Mouse (Mus musculus) heart, embryonic 10.5 days (tissue): ENCODE results near the gene Taf5l. TPM values are rescaled to one million over a fixed set of nuclear protein-coding genes. Genes with fewer than 3 reads are reported as not detected.
A peak's percentile ranks its signal among the peaks of the same experiment; 100 is the strongest.
"Not testable (repeated sequence)": the region's sequence is repeated elsewhere in the genome, so short reads cannot be mapped to it uniquely, and the experiment has no call there.

Source experiments
- DNase-seq: peaks from one replicate; pipeline ENCODE4 v3.0.0-alpha.2; 2017; ENCODE audit warnings: low spot score
- H3K27ac ChIP-seq: fragments of 300-500 bp; sonication (generic); 2 replicates; pipeline ENCODE4 v1.5.1; 2016; ENCODE audit warnings: mild to moderate bottlenecking
- H3K27me3 ChIP-seq: fragments of 300-500 bp; sonication (generic); 2 replicates; pipeline ENCODE4 v1.6.1; 2016; ENCODE audit warnings: mild to moderate bottlenecking; ENCODE audit not compliant: poor library complexity, insufficient read depth, severe bottlenecking
- H3K36me3 ChIP-seq: fragments of 300-500 bp; sonication (generic); 2 replicates; pipeline ENCODE4 v1.6.1; 2016; ENCODE audit warnings: mild to moderate bottlenecking, moderate library complexity
- H3K4me1 ChIP-seq: fragments of 300-500 bp; sonication (generic); 2 replicates; pipeline ENCODE4 v1.6.1; 2016; ENCODE audit warnings: mild to moderate bottlenecking
- H3K4me3 ChIP-seq: fragments of 300-500 bp; sonication (generic); 2 replicates; pipeline ENCODE4 v1.5.1; 2016; ENCODE audit warnings: mild to moderate bottlenecking, moderate library complexity
- H3K9me3 ChIP-seq: fragments of 300-500 bp; sonication (generic); 2 replicates; pipeline ENCODE4 v1.6.1; 2016; ENCODE audit warnings: mild to moderate bottlenecking, moderate library complexity
- WGBS: fragments of 180-500 bp; shearing (Covaris S2); methylation state at CpG from one replicate; pipeline ENCODE4 v1.1.7; 2016; 5-methylcytosine and 5-hydroxymethylcytosine counted together
- polyA plus RNA-seq: library from polyadenylated mRNA; unstranded; fragments of >200 nt; fragmentation: Nextera tagmentation; extraction: Ambion mirVana; gene quantifications from 2 replicates; pipeline ENCODE4 v1.2.1, GENCODE M21; 2016

Taf5l gene
- polyA plus RNA-seq, 1 experiment from 2014 or later = 40.4 TPM

DNA sequence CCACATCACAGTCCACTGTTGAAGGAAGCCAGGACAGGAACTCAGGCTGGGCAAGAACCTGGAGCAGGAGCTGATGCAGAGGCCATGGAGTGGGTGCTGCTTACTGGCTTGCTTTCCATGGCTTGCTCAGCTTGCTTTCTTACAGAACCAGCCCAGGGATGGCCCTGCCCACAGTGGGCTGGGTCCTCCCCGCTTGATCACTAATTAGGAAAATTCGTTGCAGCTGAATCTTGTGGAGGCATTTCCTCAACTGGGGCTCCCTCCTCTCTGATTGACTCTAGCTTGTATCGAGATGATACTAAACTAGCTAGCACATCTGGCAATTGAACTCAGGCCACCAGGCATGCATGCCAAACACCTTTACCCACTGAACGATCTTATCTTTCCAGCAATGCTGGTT is 18.2 kb upstream of the Taf5l start:
- no peaks in the 10 kb centered on the region for H3K4me1 ChIP-seq
- peaks cover 90% of the 10 kb centered on the region for H3K36me3 ChIP-seq
- H3K4me3 ChIP-seq = no peak overlapping the region
- WGBS = 84% methylated on average over 4 of the region's 4 CpGs
- DNase-seq = peak; percentile 54
- no peaks in the 10 kb centered on the region for H3K27me3 ChIP-seq
- no peak overlapping the region for H3K27ac ChIP-seq
- no peaks in the 10 kb centered on the region for H3K9me3 ChIP-seq

DNA sequence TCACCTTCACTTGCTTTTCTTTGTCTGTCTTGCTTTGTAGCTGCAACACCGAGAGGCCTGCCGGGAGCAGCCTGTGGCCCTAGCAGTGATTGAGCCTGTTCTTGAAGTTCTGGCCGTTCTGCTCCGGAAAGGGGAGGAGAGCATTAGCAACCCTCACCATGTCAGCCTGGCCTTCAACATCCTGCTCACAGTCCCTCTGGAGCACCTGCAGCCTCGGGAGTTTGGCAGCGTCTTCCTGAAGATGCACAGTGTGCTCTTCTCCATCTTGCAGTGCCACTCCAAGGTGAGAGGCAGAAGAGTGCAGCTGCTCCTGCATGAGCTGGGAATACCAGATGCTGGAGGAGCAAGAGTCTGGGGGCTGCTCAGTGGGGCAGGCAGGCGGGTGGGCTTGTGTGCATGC is 16.9 kb upstream of the Taf5l start:
- peak; percentile 56 for DNase-seq
- H3K36me3 ChIP-seq = peaks cover 88% of the 10 kb centered on the region
- H3K4me3 ChIP-seq = no peak overlapping the region
- H3K27me3 ChIP-seq = no peaks in the 10 kb centered on the region
- no peaks in the 10 kb centered on the region for H3K4me1 ChIP-seq
- H3K9me3 ChIP-seq = no peaks in the 10 kb centered on the region
- no peak overlapping the region for H3K27ac ChIP-seq
- WGBS = 93% methylated on average over 7 of the region's 7 CpGs

DNA sequence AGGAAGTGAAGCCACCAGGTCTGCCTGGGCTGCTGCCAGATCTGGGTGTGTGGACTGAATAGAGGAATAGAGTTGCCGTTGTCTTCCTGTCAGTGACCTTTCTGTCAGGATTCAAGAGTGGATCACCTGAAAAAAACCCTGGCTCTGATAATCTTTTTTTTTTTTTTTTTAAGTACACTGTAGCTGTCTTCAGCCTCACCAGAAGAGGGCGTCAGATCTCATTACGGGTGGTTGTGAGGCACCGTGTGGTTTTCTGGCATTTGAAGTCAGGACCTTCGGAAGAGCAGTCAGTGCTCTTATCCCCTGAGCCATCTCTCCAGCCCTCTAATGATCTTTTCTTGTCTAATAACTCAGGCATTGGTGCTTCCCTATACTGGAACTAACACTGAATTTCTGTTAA is 12.2 kb upstream of the Taf5l start:
- no peaks in the 10 kb centered on the region for H3K4me1 ChIP-seq
- H3K4me3 ChIP-seq = no peak overlapping the region
- DNase-seq = no peak
- no peak overlapping the region for H3K27ac ChIP-seq
- no peaks in the 10 kb centered on the region for H3K9me3 ChIP-seq
- H3K27me3 ChIP-seq = no peaks in the 10 kb centered on the region
- peaks cover 90% of the 10 kb centered on the region for H3K36me3 ChIP-seq
- WGBS = 59% methylated on average over 5 of the region's 5 CpGs

DNA sequence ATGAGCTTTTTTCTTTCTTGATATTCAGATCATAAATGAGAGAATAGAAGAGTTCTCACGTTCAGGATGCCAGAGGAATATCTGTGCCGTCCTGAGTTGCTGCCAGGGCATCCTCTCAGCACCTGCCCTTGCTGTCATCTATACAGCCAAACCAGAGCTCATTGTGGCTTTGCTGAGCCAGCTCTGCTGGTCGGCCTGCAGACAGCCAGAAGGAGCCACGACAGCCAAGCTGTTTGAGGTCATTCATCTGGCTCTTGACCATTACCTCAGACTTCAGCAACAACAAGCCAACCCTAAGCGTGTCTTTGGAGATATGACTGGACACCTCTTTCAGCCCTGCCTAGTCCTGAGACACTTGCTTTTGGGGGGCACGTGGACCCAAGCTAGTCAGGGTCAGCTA is 6.6 kb upstream of the Taf5l start:
- Histone ChIP-seq H3K4me1 (0 out of 2 replicates have a peak, but pooled peaks cover 3% of the 10 kb centered on the region), H3K4me3 (no peak overlapping the region), H3K27me3 (no peaks in the 10 kb centered on the region), H3K36me3 (peaks cover 90% of the 10 kb centered on the region), H3K27ac (no peak overlapping the region), H3K9me3 (no peaks in the 10 kb centered on the region)
- 84% methylated on average over 6 of the region's 6 CpGs for WGBS
- DNase-seq = no peak

DNA sequence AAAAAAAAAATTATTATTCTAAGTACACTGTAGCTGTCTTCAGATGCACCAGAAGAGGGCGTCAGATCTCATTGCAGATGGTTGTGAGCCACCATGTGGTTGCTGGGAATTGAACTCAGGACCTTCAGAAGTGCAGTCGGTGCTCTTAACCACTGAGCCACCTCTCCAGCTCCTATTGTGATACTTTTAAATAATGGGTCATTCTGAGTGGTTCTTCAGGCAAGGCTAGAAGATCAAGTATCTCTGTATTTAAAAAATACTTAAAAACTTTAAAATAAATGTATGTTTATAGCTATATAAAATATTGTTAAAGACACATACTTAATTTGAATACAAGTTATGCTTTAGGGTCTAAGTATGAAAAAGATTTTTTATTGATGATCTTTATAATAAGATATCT is 5.1 kb upstream of the Taf5l start:
- Histone ChIP-seq H3K4me1 (peaks cover 12% of the 10 kb centered on the region), H3K36me3 (peaks cover 81% of the 10 kb centered on the region)
- 69% methylated on average over 2 of the region's 2 CpGs for WGBS
- not testable (repeated sequence) for H3K9me3 ChIP-seq, H3K27me3 ChIP-seq, DNase-seq, H3K27ac ChIP-seq, H3K4me3 ChIP-seq

DNA sequence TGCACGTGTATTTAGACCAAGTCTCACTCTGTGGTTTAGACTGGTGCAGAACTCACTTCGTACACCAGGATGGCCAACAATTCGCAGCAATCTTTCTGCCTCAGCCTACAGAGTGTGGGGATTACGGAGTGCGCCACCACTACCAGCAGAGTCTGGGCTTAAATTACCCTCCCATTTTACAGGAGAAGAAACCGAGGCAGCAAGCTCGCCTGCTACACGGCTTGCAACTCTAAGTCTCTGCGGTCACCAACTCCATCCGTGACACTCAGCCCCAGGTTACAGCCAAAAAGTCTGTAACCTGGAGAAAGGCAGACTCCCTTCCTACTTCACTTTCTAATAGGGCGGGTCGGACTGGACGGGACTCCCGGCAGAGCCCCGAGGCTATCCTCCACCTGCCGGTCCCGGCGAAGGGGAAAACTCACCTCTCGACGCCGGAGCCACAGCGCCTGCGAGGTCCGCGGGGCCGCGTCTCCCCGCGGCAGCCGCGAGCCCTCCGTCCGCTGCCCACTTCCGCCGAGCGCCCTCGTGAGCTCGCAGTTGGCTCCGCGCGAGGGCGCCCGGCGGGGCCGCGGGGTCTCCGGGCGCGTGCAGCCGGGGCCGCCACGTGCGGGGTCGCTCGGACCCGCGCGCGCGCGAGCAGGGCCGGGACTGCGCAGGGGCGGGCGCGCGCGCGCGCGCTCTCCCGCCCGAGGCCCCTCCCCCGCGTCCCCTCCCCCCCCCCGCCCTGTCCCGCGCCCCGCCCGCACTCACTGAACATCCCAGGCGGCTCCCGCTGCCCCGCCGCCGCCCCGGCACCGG is 559 bp downstream of the Taf5l start:
- H3K27ac ChIP-seq = peak overlapping the region; percentile 99
- 1% methylated on average over 63 of the region's 87 CpGs for WGBS
- peak overlapping the region; percentile 88 for H3K4me3 ChIP-seq

DNA sequence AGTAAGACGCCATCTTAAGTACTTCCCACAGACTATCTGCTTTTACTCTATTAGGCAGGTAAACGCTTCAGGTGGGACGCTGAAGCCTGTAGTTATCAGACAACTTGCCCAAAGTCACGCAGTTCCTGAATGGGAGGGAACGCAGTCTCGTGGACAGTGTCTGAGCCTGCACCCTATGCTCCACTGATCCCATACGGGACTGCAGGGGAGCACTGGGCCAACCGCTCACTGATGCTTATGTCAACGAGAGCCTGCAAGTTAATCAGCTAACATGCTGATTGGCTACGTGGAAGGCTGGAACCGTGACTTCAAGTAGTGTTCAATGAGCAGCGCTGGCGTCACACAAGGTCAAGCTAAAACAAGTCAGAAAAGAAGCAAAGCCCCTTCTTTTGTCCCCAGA is 1.4 kb downstream of the Taf5l start:
- DNase-seq = peak; percentile 84
- Histone ChIP-seq H3K4me1 (peaks cover 49% of the 10 kb centered on the region), H3K27me3 (no peaks in the 10 kb centered on the region), H3K27ac (peak overlapping the region; percentile 99; the same call in 1 of the 2 replicates), H3K9me3 (no peaks in the 10 kb centered on the region), H3K36me3 (peaks cover 21% of the 10 kb centered on the region), H3K4me3 (peak overlapping the region; percentile 88)
- WGBS = 22% methylated on average over 13 of the region's 13 CpGs

More for the DNA sequence above, 559 bp downstream of the Taf5l start:
- peak; percentile 78 for DNase-seq
- Histone ChIP-seq H3K4me1 (peaks cover 49% of the 10 kb centered on the region), H3K36me3 (peaks cover 30% of the 10 kb centered on the region), H3K9me3 (no peaks in the 10 kb centered on the region), H3K27me3 (no peaks in the 10 kb centered on the region)

DNA sequence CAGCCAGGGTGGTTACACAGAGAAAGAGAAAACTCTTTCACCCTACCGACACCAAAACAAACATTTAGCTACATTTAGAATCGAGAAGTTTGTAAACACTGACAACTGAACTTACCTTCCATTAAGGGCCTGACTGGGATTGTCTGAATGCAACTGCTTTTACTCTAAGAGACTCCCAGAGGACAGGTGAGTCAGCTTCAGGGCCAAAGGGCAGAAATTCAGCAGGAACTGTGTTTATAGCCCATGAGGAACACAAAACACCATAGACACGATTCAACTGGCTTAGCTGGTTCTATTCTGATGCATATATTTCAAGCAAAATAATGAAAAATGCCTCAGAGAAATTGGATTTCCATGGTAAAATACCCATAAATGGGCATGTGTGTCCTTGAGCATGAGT is 6.4 kb downstream of the Taf5l start:
- no peak for DNase-seq
- Histone ChIP-seq H3K4me3 (no peak overlapping the region), H3K27me3 (no peaks in the 10 kb centered on the region), H3K27ac (no peak overlapping the region), H3K4me1 (peaks cover 38% of the 10 kb centered on the region), H3K9me3 (no peaks in the 10 kb centered on the region), H3K36me3 (peaks cover 6% of the 10 kb centered on the region)
- 82% methylated on average over 3 of the region's 3 CpGs for WGBS

DNA sequence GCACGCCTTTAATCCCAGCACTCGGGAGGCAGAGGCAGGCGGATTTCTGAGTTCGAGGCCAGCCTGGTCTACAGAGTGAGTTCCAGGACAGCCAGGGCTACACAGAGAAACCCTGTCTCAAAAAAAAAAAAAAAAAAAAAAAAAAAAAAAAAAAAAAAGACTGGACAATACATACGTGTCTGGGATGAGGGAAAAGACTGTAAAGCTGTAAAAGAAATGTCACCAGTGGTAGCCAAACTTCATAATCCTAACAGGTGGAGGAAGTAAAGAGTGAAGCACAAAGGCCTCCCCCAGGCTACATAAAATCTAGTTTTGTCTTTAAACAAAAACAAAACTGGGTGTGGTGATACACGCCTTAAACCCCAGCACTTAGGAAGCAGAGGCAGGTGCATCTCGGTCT is 6.9 kb downstream of the Taf5l start:
- H3K27me3 ChIP-seq, H3K27ac ChIP-seq, DNase-seq, H3K9me3 ChIP-seq, H3K4me3 ChIP-seq: not testable (repeated sequence)
- H3K4me1 ChIP-seq = peaks cover 34% of the 10 kb centered on the region
- WGBS = 91% methylated on average over 7 of the region's 7 CpGs
- peaks cover 11% of the 10 kb centered on the region for H3K36me3 ChIP-seq

DNA sequence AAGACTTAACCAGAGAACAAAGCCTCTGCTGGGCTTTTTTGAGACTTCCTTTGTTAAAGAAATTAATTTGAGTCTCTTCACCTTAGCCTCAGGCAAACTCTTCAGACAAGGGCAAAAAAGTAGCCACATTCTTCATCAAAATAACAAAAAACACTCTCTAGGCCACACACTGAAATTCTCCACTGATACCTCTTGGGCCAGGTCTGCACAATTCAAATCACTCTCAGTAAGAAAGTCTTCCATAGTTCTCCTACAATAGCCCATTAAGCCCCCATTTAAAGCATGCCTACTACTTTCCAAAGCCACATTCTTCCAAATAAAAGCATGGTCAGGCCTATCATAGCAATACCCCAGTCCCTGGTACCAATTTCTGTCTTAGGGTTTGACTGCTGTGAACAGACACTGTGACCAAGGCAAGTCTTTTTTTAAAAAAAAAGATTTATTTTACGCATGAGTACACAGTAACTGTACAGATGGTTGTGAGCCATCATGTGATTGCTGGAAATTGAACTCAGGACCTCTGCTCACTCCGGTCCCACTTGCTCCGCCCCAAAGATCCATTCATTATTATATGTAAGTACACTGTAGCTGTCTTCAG is 9.1 kb downstream of the Taf5l start:
- DNase-seq = no peak
- no peak overlapping the region for H3K4me3 ChIP-seq
- WGBS = 95% methylated on average over 3 of the region's 3 CpGs
- H3K27me3 ChIP-seq = no peaks in the 10 kb centered on the region
- H3K36me3 ChIP-seq = peaks cover 30% of the 10 kb centered on the region
- no peaks in the 10 kb centered on the region for H3K9me3 ChIP-seq
- H3K4me1 ChIP-seq = peaks cover 16% of the 10 kb centered on the region
- no peak overlapping the region for H3K27ac ChIP-seq

DNA sequence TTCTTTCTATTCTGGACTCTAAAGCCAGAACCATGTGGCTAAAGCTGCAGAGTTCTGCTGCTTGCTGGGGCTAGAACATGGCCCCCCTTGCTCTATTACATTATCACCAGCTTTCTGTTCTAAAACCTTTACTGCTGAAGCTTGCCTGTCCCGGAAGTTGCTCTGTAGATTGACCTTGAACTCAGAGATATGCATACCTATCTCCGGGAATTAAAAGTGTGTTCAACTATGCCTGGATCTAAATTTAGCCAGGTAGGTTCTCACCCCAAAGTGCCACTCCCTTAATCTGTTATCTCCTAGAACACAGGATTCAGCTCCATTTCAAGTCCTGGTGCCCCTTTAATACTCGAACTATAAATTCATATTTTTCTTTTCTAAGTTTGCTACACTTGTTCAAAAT is 9.6 kb downstream of the Taf5l start:
- no peak for DNase-seq
- 43% methylated on average over 3 of the region's 3 CpGs for WGBS
- H3K4me1 ChIP-seq = peaks cover 15% of the 10 kb centered on the region
- peaks cover 35% of the 10 kb centered on the region for H3K36me3 ChIP-seq
- no peak overlapping the region for H3K27ac ChIP-seq
- no peaks in the 10 kb centered on the region for H3K27me3 ChIP-seq
- no peak overlapping the region for H3K4me3 ChIP-seq
- H3K9me3 ChIP-seq = no peaks in the 10 kb centered on the region

DNA sequence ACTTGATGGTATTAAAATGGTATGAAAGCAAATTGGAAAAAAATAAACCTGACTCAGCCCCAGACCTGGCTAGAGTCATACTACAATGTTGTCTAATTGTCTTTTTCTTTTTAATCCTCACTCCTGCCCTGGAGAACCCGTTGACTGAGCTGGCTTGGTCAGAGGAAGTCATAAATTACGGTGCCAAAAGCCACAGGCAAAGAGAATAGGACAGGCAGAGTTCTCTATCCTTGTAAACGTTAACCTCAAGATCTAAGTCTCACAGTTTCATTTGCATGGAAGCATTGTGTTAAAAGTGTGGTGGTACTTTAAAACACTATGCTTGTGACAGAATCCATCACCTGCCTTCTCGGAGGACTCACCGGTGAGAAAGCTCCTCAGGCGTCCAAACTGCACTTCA is 13.4 kb downstream of the Taf5l start:
- Histone ChIP-seq H3K27me3 (no peaks in the 10 kb centered on the region), H3K4me3 (no peak overlapping the region), H3K36me3 (peaks cover 72% of the 10 kb centered on the region), H3K27ac (no peak overlapping the region), H3K4me1 (peaks cover 10% of the 10 kb centered on the region), H3K9me3 (no peaks in the 10 kb centered on the region)
- WGBS = 92% methylated on average over 6 of the region's 6 CpGs
- DNase-seq = no peak

DNA sequence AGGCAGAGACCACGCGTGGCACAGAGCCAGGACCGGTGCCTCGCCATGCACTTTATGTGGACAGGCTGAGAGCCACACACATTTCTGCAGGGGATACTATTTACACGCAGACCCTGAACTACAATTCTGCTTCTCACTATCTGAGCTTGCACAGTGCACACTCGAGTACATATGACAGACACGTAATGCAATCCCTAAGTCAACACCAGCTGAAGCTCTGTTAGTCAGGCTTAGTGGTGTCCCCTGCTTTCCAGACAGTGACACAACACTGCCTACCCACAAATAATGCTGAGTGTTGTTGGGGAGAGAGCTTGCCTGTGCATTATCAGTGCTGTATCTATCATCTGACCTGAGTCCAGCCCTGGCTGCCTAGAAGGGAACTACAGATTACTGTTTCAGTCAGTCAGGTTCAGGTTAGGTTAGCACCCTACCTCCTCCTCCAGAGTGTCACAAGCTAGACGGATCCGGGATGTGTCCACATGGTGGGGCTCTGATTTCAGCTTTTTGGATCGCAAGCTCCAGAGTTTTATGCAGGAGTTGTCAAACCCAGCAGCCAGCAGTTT is 18.6 kb downstream of the Taf5l start:
- WGBS = 89% methylated on average over 10 of the region's 10 CpGs
- no peaks in the 10 kb centered on the region for H3K4me1 ChIP-seq
- H3K9me3 ChIP-seq = no peaks in the 10 kb centered on the region
- H3K27me3 ChIP-seq = no peaks in the 10 kb centered on the region
- peaks cover 92% of the 10 kb centered on the region for H3K36me3 ChIP-seq
- DNase-seq = no peak
- no peak overlapping the region for H3K4me3 ChIP-seq
- no peak overlapping the region for H3K27ac ChIP-seq
